Mouse (Mus musculus) heart, adult 11 months (tissue): ENCODE data around the gene Ctsh.
A peak's percentile ranks its signal among the peaks of the same experiment; 100 is the strongest.

Experiments used
- DNase-seq: peaks from one replicate; pipeline ENCODE4 v3.0.0; 2022

Ctsh gene

GRCm38 (mm10) chr9:90113651-90114566 is 60.0 kb downstream of the Ctsh start:
- peak; percentile 99 for DNase-seq

- DNase-seq: peak; percentile 100
These were observed 60.8 kb downstream of the Ctsh start, which contains the start of gene Morf4l1 for GRCm38 (mm10) chr9:90114567-90115307. Gene Morf4l1 (minus strand): TSS chr9:90114774.

GRCm38 (mm10) chr9:90115308-90115700 is 61.4 kb downstream of the Ctsh start:
- DNase-seq: no peak

GRCm38 (mm10) chr9:90117234-90117633 is 63.3 kb downstream of the Ctsh start:
- peak; percentile 63 for DNase-seq

GRCm38 (mm10) chr9:90122246-90122740 is 68.3 kb downstream of the Ctsh start:
- peak; percentile 94 for DNase-seq

- peak; percentile 86 for DNase-seq
These were observed 70.4 kb downstream of the Ctsh start for GRCm38 (mm10) chr9:90124156-90124872.

GRCm38 (mm10) chr9:90124873-90125245 is 70.9 kb downstream of the Ctsh start:
- peak; percentile 90 for DNase-seq
